Mouse (Mus musculus) lung, postnatal 36 days (tissue): ENCODE measurements at regions not wholly inside any gene's neighbourhood (a gene's known extent, or its start where the extent isn't known, plus 50 kb on each side); places are given as distances from the start of the nearest gene placed in this dataset.

Experiments used
- DNase-seq: peaks from one replicate; pipeline ENCODE4 v3.0.0; 2022; ENCODE audit warnings: mixed read lengths

DNA sequence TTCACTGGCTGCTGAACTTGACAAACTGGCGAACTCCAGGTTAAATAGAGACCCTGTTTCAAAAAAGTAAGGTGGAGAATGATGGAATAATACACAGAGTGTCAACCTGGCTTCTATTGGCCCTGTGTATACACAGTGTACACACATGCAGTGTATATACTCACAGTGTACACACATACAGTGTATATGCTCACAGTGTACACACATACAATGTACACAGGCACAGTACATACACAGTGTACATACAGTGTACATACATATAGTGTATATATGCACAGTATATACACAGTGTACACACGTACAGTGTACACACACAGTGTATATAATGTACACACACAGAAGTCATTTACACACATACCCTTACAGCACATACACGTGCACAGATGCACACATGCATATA, 52.4 kb upstream of the Aldh1b1 start:
- DNase-seq = no peak

DNA sequence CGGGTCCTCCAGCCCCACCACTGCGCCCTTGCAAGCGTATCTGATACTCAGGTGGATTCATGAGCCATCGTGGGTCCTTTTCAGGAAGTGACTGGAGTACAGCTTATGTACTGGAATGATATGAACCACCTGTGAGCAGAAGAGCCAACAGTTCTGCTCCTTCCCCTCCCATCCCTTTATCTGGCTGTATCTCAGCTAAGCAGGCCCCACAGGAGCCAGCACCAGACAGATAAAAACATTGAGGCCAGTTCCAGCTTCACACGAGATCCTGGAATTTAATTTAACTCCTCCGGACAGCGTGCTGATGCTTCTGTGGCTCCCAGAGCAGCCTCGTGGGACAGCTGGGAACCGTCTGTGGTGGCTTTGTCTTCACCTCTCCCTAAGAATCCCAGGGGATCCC, 53.1 kb upstream of the Aldh1b1 start:
- DNase-seq = no peak

DNA sequence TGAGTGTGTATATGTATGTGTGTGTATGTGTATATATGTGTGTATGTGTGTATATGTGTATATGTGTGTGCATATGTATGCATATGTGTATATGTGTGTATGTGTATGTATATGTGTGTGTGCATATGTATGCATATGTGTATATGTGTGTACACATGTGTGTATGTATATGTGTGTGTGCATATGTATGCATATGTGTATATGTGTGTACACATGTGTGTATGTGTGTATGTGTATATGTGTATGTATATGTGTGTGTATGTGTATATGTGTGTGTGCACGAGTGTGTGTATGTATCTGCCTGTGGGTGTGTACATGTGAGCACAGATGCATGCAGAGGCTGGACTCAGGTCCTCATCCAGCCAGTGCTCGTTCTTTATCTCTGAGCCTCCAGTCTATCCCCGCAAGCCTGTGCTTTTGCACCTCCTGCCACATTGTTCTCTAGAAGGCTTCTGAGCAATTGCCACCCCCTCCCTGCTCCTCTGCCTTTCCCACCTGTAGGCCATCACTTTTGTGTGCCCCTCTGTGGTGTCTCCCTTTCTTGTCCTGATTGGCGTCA, 53.9 kb upstream of the Aldh1b1 start:
- DNase-seq = no peak

DNA sequence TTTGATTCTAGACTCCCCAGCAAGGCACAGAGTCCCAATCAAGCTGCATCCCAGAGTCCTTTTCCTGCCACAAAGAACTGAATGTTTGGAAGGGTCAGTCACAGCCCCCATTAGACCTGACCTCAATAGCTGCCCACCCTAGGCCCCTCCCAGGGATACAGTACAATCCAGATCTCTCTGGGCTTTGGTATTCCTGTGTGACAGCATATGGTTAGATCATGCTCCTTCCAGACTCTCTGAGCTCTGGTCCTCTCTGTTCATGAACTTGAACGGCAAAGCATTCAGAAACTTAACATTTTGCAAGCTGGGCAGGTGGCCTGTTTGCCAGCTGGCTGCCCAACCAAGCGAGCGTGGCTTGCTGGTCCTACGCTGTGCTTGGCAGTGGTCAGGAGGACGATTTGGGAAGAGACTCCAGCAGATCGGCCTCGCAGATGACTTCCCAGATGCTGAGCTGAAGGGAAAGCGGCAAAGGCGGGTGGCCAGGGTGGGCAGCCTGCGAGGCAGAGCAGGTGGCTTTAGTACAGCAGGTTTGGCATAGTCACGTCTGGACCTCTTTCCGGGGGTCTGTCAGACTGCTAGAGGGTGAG, 58.0 kb upstream of the Aldh1b1 start:
- no peak for DNase-seq

DNA sequence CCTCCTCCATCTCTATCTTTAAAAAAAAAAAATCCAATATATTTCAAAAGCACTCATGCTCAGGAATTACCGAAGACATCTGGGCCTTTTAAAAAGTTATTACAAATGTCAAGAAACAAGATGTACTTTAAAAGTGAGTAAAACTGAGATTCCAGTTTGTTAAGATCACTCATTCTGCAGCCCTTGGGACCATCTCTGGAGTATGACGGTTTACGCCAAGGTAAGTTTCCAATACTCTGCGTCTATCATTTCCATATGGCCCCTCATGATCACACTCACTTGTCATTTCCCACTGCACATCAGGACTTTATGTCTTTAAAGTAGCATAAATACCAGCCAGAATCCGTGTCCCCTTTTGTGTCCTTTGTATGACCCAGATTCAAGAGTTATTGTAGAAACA, 58.5 kb upstream of the Aldh1b1 start:
- DNase-seq = no peak

DNA sequence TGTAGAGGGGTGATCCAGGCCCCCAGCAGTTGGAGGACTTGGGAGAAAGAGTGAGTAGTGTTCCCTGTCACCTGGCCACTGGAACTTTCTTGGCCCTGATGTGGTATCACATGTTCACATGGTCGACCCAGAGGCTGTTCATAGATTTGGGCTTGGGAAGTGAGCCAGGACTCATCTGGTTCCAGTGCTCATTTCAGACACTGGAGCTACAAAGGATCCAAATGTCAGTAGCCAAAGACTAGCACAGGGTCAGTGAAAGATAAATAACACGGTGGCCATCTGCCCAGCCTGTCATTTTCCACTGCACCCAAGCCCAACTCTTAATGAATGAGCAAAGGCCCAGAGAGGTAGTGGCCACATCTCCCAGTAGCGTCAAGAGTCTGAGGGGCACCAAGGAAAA, 59.1 kb upstream of the Aldh1b1 start:
- DNase-seq = peak; percentile 44

DNA sequence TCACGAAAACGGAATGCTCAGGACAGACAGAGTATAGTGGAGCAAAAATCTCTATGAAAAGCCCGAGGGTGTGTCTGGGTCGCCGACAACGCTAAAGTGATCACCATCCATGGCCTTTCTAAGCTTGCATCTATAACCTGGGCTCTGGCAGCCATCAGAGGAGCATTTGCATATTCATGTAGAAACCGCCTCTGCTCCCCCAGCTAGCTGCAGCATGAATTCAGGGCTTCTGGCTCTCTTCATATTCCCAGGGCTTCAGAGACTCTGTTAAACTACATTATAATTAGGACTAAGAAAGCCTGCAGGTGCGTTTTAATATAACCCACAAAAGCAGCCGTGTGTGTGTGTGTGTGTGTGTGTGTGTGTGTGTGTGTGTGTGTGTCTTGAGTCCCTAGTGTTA, 59.7 kb upstream of the Aldh1b1 start:
- no peak for DNase-seq

DNA sequence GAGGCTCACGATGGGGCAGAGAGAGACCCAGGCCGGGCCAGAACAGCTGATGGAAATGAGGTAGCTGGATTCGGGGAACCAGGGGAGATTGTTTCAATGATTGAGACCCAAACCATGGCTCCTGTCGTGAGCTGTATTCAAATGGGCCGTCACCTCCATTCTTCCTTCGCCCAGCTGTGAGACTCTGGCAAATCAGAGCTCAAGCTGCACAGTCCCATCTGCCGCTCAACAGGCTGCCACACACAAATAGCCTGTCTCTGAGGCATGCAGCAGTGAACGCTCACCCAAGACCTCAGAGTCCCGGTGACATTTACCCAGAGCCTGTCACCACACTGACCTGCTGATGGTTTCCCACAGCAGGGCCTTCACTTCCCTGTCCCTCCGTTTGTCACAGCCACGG, 60.1 kb upstream of the Aldh1b1 start:
- DNase-seq = no peak

DNA sequence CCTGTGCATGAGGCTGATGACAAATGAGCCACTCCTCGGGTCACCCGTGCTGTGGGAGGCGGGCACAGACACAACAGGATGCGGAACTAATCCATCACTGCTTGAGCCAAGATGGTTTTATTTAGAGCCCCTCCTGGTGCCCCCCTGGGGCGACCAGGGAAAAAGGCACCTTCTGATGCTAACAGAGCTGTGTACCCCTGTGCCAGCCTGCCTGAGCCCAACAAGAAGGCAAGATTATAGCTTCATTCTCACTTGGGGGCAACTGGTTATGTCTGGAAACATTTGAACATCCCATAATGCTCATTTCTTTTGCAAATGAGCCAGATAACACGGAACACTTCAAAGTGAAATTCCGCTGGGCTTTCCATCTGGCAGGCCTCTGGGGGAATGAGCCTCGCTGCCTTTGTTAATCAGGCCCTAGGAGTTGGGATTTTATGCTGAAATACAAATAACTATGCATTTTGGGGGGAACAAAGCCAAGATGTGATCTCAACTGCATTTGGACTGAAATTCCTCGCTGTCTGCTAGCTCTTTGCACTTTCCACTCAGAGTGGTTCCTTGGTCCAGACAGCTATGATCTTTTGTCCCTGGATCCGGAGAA, 62.5 kb upstream of the Aldh1b1 start:
- no peak for DNase-seq

DNA sequence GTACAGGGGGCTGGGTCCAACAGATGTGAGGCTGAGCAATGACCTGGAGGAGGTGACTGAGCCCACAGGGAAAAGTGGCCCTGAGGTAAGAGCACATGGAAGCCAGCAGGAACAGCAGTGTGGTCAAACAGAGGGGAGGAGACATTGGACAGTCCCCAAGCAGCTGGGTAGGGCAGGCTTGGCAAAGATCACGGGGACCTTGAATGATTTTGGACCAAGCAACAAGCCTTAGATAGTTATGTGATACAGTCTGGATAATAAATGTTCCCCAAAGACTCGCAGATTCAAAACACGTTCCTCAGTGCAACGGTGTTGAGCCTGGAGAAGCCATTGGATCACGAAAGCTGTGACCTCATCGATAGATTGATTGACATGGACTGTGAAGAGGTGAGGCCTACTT, 64.8 kb upstream of the Aldh1b1 start:
- no peak for DNase-seq

DNA sequence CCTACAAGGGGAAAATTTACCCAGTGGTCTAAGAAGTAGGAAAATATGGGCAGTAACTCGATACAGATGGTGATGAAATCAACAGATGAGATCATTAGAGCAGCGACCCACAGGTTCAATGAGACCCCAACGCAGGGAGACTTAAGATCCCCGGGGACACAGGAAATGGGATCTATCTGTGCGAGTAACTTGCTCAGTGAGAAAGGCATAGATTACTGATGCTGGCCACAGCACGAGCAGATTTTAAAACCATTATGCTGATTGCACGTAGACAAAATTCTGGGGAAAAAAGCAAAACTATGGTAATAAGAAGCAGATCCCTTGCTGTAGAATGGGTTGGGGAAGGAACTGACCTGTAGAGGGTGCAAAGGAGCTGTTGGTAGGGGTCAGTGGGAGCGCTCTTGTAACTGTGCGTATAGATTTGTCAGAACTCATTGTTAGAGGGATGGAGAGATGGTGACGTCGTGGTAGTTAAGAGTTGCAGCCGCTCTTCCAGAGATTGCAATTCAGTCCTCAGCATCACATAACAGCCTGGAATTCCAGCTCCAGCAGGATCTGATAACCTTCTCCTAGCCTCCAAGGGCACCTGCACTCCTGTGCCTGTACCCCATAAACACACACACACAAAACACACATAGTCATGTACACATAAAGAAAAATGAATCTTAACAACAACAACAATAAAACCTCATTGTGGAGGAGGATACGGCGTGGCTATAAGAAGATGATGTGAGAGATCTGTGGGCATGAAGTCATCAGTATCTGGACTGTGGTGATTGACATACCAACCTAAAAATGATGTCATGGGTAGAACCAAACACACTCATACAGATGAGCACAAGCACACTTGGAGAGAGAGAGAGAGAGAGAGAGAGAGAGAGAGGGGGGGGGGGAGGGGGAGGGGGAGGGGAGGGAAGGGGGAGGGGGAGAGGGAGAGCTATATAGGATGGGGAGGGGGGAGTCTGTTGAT, 67.7 kb upstream of the Aldh1b1 start:
- peak; percentile 38 for DNase-seq

DNA sequence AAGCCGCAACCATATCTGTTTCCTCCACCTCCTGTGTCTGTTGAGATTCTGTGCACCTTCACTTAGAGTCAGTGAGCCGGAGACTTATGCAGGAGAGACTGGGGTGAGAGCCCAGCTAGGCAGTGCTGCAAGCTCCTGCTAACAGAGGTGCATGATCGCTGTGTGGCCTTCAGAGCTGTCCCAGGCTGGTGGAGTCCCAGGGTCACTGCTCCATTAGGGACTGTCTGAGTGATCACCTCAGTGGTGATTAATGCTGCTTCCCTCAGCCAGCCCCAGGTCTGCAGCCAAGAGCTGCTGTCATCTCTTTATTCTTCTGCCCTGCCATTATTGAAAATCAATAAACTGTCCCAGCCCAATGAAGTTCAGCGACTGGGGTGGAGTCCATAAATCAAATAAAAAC, 69.0 kb upstream of the Aldh1b1 start:
- no peak for DNase-seq

DNA sequence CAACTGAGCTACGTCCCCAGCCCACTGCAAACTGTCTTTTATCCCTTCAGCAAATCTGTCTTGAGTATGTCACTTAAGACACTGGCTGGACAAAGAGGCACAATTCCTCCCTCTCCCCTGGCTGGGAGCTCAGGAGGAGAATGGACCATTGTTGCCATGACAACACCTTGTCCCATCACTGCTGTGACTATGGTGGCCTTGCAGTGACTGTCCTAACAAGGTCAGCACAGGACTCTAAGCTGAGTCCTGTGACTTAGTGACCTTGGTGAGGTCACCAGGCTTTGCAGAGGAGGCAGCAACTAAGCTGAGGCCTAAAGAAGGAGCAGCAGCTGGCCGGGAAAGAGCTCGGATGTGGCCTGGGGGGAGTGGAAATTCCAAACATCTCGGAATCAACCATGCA, 70.0 kb upstream of the Aldh1b1 start:
- DNase-seq = no peak

DNA sequence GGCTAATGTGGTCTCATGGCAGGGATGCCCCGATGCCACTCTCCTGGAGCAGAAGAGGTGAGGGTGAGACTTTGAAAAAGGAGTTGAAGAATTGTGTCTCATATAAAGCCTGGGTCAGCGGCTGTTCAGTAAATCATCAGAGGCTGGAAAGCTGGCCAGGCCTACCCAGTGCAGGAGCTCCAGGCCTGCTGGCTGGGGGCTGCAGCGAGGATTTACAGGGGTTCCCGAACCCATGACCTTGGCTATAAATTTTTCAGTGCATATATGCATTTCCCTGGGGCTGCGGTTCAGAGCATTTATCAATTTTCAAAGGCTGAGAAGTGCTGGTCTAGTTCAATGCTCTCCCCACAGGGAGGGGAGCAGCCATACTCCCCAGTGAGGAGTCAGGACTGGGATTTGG, 70.9 kb upstream of the Aldh1b1 start:
- DNase-seq = no peak

DNA sequence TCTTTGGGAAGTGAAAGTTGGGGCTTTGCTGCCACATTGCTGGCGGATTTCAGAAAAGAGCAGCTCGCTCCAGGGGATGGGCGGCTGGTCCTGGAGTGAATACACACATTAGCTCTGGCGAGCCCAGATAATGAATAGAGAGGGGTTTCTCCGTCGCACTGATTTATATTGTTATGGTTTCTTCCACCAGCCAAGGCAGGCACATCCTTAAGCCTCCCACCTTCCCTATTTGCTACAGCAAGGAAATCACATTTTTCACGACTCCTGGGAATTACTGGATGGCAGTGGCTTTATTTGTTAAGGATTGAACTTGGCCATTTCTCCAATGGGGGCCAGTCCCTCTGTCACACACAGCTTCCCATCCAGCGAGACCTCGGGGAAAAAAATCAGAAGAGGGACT, 71.3 kb upstream of the Aldh1b1 start:
- DNase-seq = no peak

DNA sequence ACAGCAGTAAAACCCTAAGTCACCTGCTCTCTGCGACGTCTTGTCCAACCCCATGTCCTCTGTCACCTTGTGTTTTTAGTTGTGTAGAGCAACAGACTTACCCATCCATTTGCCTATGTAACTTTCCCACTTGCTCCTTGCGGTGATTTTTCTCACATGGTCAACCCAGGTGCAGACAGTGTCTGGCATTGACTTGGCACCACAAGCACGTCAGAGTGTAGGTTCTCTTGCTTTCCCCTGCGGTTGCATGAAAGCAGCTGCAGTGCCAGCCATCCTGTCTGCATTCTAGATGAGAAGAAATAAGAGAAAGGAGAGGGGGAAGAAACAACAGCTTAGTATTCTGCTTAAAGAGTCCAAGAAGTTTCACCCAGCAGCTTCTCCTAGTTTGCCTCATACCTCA, 72.0 kb upstream of the Aldh1b1 start:
- no peak for DNase-seq

DNA sequence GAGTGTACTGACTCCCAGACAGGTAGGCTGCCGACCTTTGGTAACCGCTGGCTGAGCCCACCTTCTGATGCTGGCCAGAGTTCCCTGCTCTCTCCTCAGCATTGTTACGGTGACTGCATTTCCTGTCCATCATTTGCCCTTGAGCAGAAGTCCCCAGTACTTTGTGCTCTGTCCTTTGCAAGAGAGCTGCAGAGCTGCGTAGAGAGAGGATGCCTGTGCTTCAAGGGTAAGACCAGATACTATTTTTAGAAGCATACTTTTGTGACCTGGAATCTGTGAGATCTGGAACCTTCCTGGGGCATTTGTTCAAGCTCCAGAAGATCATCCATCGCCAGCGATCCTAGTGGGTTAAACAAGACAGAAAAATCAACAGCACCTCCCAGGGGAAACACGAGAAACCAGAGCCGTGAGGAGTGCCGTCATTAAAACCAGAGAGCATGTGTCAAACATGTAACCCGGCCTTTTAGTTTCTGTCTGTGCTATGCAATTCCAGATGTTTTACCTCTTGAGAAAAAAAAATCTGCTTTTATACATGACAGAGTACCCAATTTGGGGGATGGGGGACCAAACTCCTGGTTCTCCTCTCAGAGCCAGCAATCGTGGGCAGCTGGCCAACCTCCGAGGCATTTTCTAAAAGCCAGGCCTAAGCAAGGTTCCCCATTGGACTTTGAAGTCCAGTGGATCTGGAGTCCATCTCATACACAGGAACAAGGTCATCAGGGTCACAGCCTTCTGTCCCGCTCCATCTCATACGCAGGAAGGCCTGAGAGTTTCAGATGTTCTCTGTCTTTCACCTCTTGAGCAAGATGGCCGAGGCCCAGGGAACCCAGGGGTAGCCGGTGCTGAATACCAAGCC, 73.5 kb upstream of the Aldh1b1 start:
- DNase-seq = peak; percentile 52

DNA sequence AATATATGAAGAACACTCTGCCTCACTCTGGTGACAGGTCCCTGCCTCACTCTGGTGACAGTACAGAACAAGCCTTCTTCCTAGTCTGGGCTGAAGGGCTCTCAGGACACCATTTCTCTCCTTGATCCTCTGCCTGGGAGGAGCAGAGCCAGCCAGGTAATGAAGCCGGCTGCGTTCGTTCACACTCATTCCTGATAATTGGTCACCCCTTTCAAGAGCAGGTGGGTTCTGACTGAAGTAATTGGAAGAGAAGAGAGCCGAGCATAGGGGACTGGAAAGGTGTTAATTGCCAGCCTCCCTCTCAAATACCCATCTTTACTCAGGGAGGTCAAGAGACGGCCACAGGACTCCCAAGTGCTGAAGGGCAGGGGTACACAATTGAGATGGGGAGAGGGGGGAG, 78.5 kb upstream of the Aldh1b1 start:
- no peak for DNase-seq

DNA sequence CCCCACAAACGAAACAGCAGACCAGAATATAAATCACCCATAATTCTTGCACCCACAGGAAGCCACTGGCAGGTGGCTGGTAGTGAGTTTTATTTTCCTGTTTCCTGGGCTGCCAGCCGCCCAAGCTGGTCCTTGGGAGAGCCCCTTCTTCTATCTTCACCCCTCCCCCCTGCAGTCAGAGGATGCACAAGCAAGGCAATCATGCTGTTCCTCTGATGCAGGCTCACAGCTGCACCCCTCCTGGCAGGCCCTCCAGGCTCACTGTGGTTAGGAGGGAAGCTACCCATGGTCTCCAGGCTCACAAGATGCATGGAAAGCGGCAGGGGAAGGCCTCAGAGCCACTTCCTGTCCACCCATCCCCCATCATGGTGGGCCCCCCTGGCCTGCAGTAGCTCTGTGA, 79.3 kb upstream of the Aldh1b1 start:
- DNase-seq = no peak

DNA sequence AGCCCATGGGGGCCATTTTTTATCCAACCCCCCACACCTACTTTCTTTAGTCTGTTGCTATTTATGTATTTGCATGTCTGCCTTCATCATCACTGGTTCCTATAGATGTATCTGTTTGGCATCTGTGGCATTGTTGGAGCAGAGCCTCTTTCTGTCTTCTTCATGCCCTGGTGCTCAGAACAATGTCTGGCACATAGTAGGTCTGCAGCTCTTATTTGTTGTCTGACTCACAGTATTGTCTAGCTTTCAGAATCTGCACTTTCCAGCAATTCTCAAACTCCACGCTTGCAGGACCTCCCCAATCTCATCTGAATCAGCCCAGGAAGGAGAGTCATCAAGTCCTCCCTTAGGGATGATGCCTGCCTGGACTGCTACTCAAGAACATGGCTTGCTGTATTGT, 82.9 kb upstream of the Aldh1b1 start:
- no peak for DNase-seq

DNA sequence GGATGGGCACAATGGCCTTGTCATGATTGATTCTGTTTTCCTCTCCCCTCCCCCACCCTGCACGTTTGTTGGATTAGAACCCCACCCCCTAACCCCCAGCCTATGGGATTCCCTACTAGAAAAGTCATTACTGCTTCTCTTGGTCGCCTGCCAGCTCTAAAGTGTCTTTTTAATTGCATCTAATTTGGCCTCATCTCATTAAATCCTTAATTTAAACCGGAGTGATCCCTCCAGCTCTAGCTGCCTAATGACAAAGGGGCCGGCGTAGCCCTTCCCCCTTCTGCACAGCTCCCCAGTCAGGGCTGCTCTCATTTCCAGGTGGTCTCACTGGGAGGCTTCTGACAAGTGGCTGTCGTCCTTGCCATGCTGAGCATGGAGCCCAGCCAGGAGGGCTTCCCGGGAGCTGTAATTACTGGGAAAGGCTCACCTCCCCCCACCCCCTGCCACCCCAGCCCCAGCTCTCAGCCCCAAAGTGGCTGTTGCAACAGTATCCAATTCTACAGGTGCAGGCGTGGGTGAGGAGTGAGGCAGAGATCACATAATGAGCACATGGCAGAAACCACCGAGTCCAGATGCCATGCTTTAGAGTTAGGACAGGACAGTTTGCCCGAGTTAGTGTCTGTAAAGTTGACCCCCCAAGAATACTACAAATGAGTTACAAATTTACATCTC, 84.8 kb upstream of the Aldh1b1 start:
- DNase-seq = no peak

DNA sequence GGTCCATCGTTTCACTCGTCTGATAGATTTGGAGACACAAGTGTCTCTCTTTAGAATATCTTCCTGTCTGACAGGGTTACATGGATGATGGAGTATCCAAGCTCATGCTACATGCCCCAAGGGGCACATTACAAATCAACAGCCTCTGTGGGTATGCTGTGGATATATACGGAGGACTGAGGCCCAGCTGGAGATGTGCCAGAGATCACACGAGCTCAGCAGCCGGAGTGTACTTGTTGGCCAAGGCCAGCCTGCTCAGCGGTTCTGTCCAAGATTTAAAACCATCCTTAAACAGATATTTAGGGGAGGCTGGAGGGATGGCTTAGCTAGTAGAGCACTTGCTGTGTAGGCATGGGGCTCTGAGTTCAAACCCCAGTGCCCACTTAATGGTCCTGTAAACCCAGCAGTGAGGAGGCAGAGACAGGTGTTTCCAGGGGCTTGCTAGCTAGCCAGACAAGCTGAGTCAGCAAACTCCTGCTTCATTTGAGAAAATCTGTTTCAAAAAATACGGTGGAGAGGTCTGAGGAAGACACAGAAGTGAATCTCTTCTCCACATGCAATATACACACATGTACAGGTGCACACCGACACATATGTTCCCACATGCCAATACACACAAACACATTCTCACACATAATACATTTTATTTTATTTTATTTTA, 85.6 kb upstream of the Aldh1b1 start:
- no peak for DNase-seq
